Mouse (Mus musculus) megakaryocyte, adult 5-6 weeks (primary cell): Measurements from ENCODE around the gene Atp8b4. TPM values are rescaled to one million over a fixed set of nuclear protein-coding genes. Genes with fewer than 3 reads are reported as not detected.

Source experiments
- ATAC-seq: 2 replicates; pipeline ENCODE4 v1.8.0; 2016; ENCODE audit warnings: mild to moderate bottlenecking, inconsistent platforms; ENCODE audit not compliant: poor library complexity, severe bottlenecking
- total RNA-seq, 2 experiments: library from RNA; stranded (forward) in 1 of 2; stranded (reverse) in 1 of 2; fragments of 153-499, 151-499 nt in 1 of 2; fragments of 221-1000, 200-1000 nt in 1 of 2; gene quantifications; 2 replicates each; pipeline versions ENCODE4 v1.2.3 to v1.2.4; 2015 to 2017

The Atp8b4 gene
- total RNA-seq, 2 experiments from 2014 or later, result 108 to 127 TPM

DNA sequence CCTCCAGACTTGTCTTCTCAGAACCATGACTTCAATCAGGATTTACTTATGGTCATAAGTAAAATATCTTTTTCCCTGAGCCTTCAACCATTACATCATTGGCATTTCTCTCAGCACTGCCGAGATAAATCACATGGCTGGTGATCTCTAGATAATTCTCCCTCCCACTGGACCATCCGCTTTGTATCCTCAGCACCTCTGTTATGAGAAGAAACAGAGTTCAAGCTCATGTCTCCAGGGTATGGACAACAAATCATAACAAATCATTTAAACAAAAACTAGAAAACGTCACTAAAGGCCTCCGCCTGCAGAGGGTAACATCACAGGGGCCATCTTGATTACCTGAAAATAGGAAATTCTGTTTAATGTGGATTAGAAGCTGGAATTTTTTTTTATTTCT, 58.9 kb downstream of the Atp8b4 start:
- no peak for ATAC-seq

DNA sequence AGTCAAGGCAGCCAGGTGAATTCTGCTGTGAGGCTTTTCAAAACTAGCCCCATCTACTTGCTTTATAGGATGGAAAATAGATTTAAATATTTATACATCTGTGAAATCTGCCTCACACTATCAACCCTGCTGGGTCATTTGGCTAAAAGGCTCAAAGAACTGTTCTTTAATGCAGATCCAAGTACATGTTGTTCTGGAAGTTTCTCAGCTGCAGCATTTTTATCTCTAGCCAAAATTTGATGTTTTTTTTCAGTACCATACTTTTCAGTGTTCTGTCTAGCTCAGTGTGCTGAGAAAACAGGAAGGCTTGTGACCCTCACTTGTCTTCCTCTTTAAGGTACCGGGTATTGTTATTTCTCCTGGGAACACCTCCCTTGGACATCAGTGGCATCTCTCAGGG, 65.8 kb downstream of the Atp8b4 start:
- no peak for ATAC-seq

DNA sequence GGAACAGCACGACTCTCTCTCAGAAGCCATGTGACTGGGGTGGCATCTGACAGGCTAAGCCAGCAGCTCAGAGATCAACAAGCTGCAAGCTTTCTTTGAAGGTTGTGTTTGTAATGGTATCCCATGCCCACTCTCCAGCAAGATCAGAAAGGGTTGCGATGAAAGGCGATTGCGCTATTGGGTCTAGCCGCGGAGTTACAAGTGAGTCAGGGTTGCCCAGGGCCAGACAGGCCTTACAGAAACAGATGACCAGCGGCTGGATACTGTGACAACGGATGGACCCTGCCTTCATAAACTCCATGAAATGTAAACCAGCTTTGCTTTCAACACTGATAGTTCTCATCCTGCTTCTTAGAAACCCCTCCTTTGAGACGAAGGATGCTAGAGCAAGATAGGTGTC, 66.2 kb downstream of the Atp8b4 start:
- ATAC-seq, result no peak

GRCm38 (mm10) chr2:126432481-126433066, 67.9 kb downstream of the Atp8b4 start:
- ATAC-seq, result no peak

DNA sequence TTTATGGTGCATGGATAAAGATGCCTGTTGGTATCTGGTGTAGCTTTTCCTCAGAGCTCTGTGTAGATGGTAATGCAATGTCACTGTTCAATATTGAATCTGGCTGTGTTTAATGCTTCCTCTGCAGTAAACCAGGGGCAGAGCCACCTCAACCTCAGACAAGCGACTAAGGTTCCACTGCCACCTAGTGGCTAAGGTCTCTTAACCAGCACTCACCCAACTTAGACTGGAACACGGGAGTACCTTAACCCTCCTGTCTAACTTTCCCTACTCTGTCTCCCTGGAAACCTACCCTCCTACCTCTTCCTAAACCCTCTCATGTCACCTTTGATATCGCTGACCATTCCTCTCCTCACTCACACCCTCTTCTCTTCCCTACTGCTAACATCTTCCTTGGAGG, 71.2 kb downstream of the Atp8b4 start:
- ATAC-seq, result peak; percentile 76

DNA sequence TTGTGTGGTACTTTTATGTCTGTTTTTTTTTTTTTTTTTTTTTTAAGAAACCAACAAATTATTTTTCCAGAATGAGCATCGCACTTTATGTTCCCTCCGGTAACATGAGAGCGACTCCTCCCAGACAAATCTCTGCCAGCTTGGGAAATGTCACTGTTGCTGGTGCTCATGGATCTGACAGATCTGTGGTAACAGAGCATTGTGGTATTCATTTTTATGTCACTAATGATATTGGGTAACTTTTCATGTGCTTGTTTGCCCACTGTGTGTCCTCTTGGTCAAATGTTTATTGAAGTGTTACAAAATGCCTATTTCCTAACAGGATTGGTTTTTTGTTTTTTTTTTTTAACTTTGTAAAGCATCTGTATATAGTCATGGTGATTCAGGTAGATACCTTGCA, 75.3 kb downstream of the Atp8b4 start:
- no peak for ATAC-seq

GRCm38 (mm10) chr2:126424714-126425113, 75.8 kb downstream of the Atp8b4 start:
- no peak for ATAC-seq

DNA sequence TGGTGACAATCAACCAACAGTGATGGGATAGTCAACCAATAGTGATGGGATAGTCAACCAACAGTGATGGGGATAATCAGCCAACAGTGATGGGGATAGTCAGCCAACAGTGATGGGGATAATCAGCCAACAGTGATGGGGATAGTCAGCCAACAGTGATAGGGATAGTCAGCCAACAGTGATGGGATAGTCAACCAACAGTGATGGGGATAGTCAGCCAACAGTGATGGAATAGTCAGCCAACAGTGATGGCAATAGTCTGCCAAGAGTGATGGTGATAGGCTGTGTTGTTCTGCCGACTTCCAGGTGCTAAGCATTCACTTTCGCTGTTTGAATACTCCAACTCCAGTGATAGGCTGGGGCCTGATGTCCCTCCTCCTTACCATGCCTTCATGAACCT, 79.6 kb downstream of the Atp8b4 start:
- ATAC-seq, result no peak

GRCm38 (mm10) chr2:126418916-126419315, 81.6 kb downstream of the Atp8b4 start:
- ATAC-seq, result no peak

- no peak for ATAC-seq
These were observed 83.7 kb downstream of the Atp8b4 start for GRCm38 (mm10) chr2:126416772-126417171.

DNA sequence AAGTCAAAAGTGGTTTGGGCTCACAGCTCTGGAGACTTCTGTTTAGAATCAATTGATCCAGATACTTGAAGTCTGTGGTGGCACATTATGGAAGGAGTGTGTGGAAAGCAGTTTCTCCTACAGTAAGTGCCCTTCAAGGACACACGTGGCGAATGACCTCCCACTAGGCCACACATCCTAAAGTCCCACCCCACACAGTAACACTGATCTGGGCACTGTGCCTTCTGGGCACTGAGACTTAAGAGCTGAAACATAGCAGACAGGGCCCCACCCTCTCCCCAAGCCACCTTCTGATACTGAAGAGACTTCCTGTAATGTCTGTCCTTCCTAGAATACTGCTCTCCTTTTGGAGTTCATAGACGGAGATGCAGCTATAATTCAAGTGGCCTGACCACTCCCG, 84.5 kb downstream of the Atp8b4 start:
- no peak for ATAC-seq

DNA sequence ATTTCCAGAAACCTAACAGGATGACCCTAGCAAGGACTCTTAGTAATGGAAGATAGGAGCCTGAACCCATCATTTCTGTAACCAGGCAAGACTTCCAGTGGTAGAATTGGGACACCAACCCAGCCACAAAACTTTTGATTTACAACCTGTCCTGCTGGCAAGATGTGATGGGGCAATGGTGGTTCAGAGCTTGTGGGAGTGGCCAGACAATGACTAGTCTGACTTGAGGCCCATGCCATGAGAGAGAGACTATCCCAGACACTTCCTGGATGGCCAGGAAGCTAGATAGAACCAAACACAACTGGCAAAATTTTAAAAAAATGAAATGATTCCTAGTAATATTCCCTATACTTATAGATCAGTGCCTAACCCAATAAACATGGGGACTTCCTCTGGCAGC, 87.7 kb downstream of the Atp8b4 start:
- ATAC-seq, result no peak

GRCm38 (mm10) chr2:126399454-126399853, 101.0 kb downstream of the Atp8b4 start:
- no peak for ATAC-seq

DNA sequence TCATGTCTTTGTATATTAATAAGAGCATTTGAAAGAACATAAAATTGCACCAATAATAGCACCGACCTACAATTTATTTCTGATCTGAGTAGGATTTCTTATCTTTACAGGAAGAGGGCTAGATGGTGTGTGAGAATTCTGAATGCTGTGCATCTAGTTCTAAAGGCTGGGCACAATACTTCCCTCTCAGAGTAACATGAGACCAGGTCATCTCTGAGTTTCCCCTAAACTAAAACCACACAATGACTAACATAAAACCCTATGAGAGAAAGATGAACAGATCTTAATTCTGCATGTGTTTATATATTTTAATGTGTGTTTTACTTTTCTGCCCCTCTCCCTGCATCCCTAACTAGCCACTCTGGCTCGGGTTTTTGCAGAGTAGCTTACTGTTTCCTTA, 101.5 kb downstream of the Atp8b4 start:
- ATAC-seq, result no peak

DNA sequence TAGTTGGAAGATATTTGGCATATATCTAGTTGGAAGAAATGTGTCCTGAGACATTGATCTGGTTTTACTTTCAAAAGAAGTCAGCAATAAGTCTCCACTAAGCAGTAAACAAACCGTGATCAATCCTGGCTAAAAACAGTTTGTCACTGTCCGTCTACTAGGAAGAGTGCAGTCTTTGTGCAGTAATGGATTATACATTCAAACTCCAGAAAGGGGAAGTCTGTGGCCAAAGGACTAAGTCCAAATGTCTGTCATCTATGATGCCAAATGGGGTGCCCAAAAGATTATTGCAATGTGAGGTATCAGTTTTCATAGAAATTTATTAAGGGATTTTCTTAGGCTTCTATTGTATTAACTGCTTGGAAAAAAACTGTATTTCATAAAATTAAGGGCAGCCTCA, 102.3 kb downstream of the Atp8b4 start:
- ATAC-seq, result no peak

GRCm38 (mm10) chr2:126397513-126397912, 103.0 kb downstream of the Atp8b4 start:
- ATAC-seq, result peak; percentile 70

DNA sequence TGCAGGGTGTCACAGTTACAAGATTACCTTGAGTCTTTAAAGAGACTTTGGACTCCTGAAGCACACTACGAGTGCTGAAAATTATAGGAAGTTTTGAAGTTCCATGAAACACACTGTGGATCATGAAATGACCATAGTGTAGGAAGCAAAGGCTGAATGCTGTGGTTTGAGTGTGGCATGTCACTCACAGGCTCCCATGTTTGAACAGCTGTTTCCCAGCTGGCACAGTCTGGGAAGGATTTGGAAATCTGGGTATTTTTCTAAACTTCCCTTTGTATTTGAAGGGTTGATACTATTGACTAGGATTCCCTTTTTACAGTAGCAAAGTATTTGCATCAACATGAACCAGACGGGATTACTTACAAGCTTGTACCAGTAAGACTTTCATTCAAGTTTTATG, 105.5 kb downstream of the Atp8b4 start:
- ATAC-seq, result no peak

- ATAC-seq, result peak; percentile 45
These were observed 112.9 kb downstream of the Atp8b4 start for GRCm38 (mm10) chr2:126387458-126388037.

- peak; percentile 51 for ATAC-seq
These were observed 114.4 kb downstream of the Atp8b4 start for GRCm38 (mm10) chr2:126386056-126386455.

DNA sequence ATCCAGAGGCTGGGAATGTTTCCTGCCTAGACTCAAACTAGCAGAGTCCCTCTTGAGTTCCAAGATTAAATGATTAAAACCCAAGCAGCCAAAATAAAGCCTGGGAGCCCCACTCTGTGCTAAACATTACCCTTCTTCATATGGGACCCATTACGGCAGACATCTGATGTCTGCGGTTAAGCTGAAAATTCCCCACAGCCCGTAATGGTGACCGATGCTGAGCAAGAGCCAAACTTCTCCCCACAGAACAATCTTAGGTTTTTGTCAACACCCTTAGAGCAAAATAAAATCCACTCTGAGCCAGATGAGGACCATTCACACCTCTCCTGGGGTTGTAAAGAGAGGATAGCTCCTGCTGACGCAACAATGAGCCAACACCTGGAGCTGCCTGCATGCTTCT, 120.2 kb downstream of the Atp8b4 start:
- ATAC-seq, result no peak

- no peak for ATAC-seq
These were observed 128.8 kb downstream of the Atp8b4 start for GRCm38 (mm10) chr2:126371634-126372033.

DNA sequence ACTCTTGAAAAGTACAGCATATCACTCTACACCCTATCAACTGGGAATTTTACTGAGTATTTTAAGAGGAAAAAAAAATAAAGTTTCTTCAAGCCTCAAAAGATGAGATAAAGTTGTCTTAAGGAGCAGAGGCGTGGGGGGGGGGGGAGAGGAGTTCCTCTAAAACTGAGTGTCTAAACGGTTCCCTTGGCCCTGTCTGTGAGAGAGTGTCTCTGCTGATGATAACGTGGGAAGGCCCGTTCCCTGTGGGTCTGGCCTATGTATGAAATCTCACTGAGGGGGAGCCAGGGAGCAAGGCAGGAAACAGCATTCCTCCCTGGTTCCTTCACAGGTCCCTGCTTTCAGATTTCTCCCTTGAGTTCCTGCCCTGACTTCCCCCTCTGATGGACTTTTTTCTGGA, 130.7 kb downstream of the Atp8b4 start:
- no peak for ATAC-seq
